Mouse (Mus musculus) left cerebral cortex, postnatal 10 days (tissue): ENCODE measurements at regions not wholly inside any gene's neighbourhood (a gene's known extent, or its start where the extent isn't known, plus 50 kb on each side); places are given as distances from the start of the nearest gene placed in this dataset.

ENCODE experiments used
- DNase-seq, 2 experiments: peaks; one replicate each; pipeline ENCODE4 v3.0.0; 2021 to 2022; ENCODE audit warnings: low spot score in 2 of 2, mixed read lengths in 1 of 2; ENCODE audit errors: extremely low spot score in 1 of 2
- intact Hi-C: fragments of 180-260 bp; cut with DNase I; formaldehyde crosslinking; loops from one replicate; pipeline ENCODE4 v1.15.1; 2025

DNA sequence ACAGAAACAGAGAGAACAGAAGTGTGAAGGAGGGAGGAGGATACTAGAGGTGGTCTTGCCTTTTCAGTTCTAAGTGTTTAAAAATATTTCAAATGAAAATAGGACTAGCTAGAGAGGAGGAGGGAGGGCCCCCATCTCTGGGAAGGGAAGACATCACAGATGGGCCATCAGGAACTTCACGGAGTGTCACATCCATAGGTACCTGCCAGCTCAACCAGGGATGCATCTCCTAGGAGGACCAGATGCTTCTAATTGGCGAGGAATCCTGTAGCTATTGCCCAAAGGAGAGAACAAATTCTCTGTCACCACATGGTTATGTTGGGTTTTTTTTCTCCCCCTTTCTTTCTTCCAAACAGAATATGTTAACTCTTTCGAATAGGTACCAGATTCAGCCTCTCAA, 158.7 kb upstream of the Castor2 start:
- intact Hi-C loops, result no loop called here
- DNase-seq, result peak; percentile 29 to 75

DNA sequence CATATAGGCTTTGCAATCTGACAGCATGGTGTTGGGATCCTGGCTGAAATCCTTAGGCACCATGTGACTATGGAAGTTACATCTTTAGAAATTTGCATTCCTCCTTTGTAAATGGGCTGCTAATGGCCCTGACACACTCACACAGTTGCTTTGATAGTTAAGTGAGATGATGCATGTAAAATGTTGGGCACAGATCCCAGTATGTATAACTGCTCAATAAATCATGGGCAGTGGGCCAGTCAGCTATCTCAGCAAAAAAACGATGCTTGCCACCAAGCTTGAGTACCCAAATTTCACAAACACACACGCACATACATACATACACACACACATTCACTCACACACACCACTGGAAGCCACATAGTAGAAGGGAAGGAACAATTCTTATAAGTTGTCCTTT, 159.5 kb upstream of the Castor2 start:
- intact Hi-C loops, result no loop called here
- no peak for DNase-seq

DNA sequence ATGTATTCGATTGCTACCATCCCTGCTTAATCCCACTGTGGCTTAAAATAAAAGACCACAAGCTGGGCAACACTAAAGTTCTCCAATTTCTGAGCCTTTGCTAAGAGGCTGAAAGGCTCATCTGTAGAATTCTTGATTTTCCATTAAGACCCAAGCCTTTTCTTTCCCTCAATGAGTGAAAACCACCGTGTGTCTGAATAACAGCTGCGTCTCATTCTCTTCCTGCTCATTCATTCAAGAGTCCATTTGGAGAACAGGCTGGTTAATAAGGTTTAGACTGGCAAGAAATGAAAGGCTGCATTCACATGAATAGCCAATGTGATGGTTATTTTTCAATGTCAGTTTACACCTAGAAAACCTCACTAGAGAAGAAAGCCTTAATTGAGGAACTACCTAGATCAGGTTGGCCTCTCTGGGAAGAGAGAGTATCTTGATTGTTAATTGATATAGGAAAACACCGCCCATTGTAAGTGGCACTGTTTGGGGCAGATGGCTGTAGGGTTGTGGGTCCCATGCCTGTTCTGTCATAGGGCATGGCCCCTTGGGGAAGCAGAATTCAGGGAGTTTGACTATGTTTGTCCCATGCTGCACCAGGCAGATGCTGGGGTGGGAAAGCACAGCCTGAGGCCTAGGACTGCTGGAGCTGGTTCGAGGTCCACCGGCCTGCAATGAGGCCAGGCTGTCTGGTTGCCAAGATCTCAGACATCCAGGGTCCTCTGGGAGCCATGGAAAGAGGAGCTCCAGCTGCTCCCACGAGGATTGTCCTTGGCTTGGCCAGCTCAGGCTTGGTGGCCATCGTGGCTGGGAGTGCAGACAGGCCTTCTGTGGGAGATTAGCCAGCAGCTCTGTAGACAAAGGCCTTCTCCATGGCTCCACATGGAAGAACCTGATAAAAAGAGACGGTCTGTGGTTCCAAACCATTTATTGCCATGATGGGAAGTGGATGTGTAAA, 161.3 kb upstream of the Castor2 start:
- intact Hi-C loops, result no loop called here
- no peak for DNase-seq

DNA sequence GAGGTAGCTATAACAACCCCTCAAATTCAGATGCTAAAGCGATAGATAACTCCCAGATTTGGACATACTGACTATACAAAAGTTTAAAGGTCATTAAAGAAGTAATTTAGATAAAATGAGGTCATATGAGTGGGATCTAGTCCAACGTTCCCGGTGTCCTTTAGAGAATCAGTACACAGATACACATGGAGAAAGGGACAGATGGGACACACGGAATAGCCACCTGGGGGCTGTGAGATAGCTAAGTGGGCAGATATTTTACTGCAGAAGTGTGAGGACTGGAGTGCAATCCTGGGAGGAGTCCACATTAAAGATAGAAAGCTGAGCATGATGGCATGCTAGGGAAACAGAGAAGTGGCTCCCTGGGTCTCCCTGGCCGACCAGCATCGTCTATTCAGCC, 164.1 kb upstream of the Castor2 start:
- intact Hi-C loops, result no loop called here
- no peak for DNase-seq

DNA sequence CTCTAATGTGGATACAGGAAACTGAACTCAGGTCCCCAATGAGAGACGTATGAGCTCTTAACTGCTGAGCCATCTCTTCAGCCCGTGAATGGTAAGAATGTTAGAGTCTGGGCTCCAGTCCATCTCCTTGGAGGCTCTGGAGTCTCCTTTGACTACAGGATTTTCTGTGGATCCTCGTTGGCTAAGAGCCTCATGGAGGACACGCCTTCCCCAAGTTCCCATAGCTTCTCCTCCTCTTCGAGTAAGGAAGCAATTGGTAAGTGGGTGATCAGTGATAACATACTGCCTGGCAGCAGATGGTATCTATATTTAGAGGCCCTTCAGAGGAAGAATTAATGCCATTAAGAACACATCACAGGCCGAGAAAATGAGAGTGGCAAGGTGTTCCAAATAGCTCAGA, 164.5 kb upstream of the Castor2 start:
- intact Hi-C loops, result no loop called here
- peak in 1 of 2 experiments; percentile 53 for DNase-seq

DNA sequence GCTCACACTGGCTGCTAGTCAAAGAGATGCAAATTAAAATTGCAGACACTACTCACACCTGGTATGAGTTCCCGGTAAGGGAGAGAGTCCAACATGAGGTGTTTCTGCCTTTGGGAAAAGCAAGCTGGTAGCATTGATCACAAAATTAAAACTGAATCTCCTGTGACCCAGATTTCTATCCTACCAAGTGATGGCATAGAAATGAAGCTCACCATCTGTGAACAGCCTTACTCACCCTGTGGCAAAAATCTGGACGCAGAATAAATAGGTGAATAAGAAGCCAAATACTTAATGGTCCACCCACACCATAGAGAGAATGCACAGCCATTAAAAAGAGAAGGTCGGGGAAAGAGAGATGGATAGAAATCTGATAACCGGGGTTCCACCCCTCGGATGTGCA, 169.4 kb upstream of the Castor2 start:
- DNase-seq, result no peak
- intact Hi-C loops, result no loop called here

DNA sequence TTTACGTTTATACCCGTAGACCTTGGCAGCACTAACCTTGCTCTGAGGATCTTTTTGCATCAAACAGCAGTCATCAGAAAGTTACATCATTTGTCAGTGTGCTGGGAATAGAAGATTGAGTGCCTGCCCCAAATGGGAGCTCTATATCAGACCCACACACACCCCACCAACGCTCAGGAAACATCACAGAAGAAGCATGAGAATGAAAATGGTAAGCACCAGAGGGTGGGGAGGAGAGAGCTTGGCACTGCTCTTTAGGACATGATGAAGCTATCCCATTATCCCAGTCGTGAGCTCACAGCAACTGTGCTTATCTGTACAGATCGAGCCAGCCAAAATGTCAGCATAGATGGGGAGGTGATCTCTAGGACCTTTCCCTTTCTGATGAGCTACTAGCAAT, 172.5 kb upstream of the Castor2 start:
- DNase-seq, result no peak
- intact Hi-C loops, result no loop called here

DNA sequence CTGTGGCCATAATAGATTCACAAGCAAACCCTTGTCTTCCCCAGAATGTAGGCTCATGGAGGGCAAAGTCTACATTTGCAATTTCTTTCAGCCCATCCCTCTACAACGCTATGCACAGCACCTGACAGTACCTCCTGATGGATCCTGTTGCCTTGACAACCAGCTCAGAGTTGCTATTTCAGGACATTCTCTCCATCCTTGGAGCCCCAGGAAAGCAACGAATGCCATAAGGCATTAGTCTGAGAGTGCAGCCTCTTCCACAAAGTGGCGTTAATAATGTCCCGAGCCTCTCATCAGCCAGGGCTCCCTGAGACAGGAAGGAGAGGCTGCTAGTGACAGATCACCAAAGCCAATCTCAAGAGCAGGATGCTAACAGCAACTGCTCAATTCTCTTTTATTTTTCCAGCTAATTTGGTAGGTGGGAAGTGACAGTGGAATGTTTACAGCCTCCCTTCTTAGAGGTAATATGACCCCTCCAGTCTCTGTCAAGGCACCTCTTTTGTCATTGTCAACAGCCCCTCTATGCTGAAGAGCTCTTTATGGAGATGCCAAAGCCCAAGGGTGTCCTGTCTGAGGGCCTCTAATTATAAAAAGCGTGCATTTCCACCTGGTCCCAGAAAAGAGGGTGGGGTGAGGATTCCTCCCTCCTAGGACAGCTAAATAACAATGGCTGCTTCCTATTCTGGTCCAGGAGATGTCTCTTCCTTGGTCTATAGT, 174.2 kb upstream of the Castor2 start:
- intact Hi-C loops, result no loop called here
- DNase-seq, result peak in 1 of 2 experiments; percentile 52

DNA sequence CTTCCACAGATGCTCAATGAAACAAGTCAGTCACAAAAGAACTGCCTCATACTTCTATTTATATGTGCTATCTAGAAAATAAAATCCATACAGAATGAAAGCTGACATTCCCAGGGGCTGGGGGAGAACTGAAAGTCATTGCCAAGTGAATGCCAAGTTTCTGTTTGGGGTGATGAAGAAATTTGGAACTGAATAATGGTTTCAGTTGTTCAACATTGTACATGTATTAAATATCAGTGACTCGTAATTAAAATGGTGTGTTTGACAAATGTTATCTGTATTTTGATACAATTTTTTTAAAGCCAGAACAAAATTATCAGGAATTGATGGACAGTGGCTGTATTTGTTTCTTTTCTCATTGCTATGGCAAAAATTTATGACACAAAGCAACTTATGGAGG, 177.3 kb upstream of the Castor2 start:
- intact Hi-C loops, result no loop called here
- no peak for DNase-seq

DNA sequence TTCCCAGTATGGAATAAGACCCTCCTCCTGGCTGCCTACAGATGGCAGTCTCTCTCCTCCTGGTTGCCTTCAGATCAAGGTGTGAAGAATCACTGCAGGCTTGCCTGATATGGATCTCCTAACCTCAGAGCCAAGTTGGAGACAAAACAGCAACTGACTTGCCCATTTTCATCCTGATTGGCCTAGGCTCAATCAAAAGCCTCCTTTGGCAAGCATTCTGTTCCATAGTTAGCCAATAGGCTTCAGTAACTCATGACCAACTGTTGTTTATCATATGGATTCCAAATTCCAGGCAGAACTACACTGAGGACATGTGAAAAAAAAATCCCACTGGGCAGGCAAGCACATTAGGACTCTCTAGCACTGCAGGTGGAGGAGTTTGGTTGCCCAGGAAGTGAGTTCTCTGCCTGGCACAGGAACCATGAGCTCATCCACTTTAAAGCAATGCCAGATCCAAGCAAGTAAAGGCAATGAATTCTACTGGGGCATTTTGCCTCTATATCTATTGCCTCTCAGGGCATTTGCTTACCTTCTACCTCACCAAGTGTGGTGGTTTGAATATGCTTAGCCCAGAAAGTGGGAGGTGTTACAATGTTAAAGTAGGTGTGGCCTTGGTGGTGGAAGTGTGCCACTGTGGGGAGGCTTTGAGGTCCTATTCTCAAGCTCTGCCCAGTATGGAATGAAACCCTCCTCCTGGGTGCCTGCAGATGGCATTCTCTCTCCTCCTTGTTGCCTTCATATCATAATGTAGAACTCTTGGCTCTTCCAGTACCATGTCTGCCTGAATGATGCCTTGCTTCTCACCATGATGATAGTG, 183.6 kb upstream of the Castor2 start:
- no peak for DNase-seq
- intact Hi-C loops, result no loop called here

DNA sequence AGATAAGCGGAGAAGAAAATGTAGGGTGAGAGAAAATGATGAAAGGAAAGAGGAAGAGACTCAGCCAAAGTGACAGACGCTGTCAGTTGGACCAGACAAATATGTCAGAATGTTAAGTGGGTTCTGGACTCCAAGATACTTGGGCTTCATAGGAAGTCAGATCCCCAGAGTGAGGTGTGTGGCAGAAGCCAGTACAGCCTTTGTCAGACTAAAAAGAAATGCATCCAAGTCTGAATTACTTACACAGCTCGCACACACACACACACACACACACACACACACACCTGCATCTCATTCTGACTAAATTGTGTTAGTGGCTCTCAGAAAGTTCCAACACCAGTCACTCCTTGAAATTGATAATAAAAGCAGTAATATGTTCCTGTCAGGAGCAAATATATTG, 192.1 kb upstream of the Castor2 start:
- DNase-seq, result no peak
- intact Hi-C loops, result no loop called here

DNA sequence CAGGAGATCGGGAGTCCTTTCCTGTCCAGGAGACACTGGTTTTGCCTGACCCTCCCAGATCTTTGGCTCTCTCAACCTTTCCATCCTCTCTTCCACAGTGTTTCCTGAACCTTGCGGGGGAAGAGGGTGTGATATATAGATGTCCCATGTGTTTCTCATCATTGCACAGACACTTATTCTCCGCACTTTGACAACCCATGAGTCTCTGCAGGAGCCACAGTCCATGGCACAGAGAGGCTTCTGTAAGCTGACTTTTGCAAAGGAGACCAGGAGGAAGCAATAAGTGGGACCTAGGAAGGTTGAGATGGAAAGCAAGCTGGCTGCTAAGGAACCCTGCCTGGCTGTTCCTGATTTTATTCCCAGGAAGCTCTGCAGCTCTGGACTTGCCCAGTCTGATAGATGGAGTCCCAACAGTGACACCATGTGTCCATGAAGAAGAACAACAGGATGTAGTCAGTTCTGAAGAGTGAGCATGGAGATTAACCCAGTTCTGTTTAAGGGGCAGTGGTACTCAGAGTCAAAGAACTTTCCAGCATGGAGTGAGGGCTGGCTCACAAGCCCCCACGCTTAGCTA, 201.4 kb upstream of the Castor2 start:
- intact Hi-C loops, result loop anchor here (10.0 kb wide), 1 partner anchor 167 kb away; no protein-coding TSS in a partner anchor
- peak in 1 of 2 experiments; percentile 43 for DNase-seq

DNA sequence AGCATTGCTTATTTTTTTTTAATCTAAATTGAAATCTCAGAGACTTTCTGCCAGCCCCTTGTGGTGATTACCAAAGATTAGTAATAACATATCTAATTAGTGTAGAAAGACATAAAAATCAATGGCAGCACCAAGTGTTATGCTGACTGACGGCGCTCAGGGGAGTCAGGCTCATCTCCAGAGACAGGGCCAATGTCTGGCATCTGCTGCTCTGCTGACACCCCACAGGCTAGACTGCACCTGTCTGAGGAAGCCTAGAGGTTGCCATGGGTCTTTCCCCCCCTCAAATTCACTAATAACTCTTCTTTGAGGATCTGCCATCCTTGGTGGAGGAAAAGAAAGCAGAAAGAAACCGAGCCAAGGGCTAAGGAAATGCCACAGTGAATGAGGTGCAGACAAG, 208.8 kb upstream of the Castor2 start:
- no peak for DNase-seq
- intact Hi-C loops, result loop anchor here (10.0 kb wide), 1 partner anchor 174 kb away; no protein-coding TSS in a partner anchor

DNA sequence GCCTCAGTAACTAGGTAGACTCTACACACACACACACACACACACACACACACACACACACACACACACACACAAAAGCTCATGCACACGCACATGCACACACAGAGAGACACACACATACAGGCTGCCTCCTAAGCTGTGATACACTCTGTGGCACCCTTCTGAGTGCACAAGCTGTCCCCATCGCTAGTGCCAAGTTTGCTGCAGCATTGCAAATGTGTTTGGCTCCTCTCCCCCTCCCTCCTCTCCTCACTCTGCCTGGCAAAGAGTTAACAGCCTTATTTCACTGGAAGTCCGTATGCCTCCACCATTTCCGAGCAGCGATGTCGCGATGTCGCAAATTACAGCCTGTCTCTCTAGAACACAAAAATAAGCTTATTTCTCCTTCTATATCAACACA, 209.7 kb upstream of the Castor2 start:
- intact Hi-C loops, result loop anchor here (10.0 kb wide), 1 partner anchor 175 kb away; no protein-coding TSS in a partner anchor
- DNase-seq, result peak; percentile 65 to 83

DNA sequence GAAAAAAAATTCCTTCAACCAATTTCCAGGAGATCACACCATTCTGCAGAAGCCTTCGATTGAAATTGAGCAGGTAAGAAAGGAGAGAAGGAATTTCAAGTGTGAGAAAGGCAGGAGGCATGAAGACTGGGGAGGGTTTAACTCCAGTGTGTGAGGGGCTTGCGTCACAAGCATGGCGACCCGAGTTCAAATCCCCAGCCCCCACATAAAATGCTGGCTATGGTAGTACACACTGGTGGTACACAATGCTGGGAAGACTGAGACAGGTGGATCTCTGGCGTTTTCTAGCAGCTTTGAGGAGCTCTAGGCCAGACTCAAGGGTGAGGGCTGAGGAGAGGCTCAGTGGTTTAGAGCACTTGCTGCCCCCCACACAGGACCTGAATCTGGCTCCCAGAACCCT, 214.0 kb upstream of the Castor2 start:
- intact Hi-C loops, result no loop called here
- DNase-seq, result no peak

DNA sequence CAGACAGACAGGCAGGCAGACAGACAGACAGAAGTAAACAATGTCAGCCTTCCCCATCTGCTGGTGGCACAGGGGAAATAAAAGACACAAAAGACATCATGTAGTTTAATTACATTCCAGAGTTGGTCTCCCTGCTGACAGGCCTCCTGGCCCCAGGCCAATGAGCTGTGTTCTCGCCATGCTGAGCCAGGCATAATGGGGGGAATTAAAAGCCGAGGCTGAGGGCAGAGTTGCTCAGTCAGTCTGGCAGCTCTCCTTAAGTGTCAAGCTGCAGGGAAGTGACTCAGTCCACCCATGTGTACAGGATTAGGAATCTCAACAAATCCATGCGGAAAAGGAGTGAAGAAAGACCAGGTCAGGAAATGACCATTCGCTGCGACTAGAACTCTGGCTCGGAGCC, 214.5 kb upstream of the Castor2 start:
- peak; percentile 51 to 77 for DNase-seq
- intact Hi-C loops, result no loop called here

DNA sequence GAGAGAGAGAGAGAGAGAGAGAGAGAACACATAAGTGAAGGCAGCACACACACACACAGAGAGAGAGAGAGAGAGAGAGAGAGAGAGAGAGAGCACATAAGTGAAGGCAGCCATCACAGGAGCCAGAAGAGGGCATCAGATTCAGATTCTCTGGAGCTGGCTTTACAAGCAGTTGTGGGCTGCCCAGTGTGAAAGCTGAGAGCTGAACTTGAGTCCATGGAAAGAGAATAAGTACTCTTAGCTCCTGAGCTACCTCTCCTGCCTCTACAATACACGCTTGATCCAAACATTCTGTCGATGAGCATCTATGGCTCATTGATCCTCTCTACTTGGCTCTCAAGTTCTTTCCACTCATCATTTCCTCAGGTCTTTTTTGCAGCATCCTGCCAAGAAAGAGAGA, 214.9 kb upstream of the Castor2 start:
- intact Hi-C loops, result no loop called here
- DNase-seq, result no peak

DNA sequence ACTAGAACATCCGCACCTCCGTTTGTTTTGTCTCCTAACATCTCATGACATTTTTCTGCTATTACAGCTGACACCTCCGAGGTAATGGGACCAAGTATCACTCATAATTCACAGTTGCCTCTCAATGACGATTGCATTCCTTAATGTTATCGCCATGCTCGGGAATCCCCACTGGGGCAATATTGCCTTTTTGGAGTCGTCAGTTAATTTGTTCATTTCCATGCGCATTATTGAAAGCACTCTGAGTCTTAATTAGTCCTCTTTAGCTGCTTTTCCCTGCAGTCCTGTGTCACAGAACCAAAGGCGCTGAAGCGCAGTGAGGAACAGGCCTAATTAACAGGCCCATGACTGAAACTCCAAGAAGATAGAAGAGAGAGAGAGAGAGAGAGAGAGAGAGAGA, 255.0 kb upstream of the Castor2 start:
- no peak for DNase-seq
- intact Hi-C loops, result no loop called here
